Mouse (Mus musculus) limb, embryonic 13.5 days (tissue): Measurements from ENCODE around the gene Lingo2. TPM values are rescaled to one million over a fixed set of nuclear protein-coding genes. Genes with fewer than 3 reads are reported as not detected.

Source experiments
- ATAC-seq: fragments of 200-750 bp; cut with Nextera tagmentation; 2 replicates; pipeline ENCODE4 v1.8.0; 2017; ENCODE audit warnings: low read depth, moderate number of reproducible peaks, moderate TSS enrichment; ENCODE audit not compliant: low FRiP score
- H3K27ac ChIP-seq: fragments of 300-500 bp; sonication (generic); 2 replicates; pipeline ENCODE4 v1.5.1; 2015; ENCODE audit warnings: inconsistent platforms, mild to moderate bottlenecking, moderate library complexity
- H3K27me3 ChIP-seq: fragments of 300-500 bp; sonication (generic); 2 replicates; pipeline ENCODE4 v1.6.1; 2015; ENCODE audit warnings: mild to moderate bottlenecking, inconsistent platforms
- H3K36me3 ChIP-seq: fragments of 300-500 bp; sonication (generic); 2 replicates; pipeline ENCODE4 v1.6.1; 2015; ENCODE audit warnings: inconsistent platforms, mild to moderate bottlenecking, moderate library complexity
- H3K4me1 ChIP-seq: fragments of 300-500 bp; sonication (generic); 2 replicates; pipeline ENCODE4 v1.6.1; 2015; ENCODE audit warnings: inconsistent platforms
- H3K4me2 ChIP-seq: fragments of 300-500 bp; sonication (generic); replicated peaks from 2 replicates; pipeline ENCODE4 v1.6.1; 2015; ENCODE audit warnings: inconsistent platforms, mild to moderate bottlenecking, moderate library complexity
- H3K4me3 ChIP-seq: fragments of 300-500 bp; sonication (generic); 2 replicates; pipeline ENCODE4 v1.5.1; 2015; ENCODE audit warnings: moderate library complexity, mild to moderate bottlenecking, inconsistent platforms
- H3K9ac ChIP-seq: fragments of 300-500 bp; sonication (generic); 2 replicates; pipeline ENCODE4 v1.6.1; 2015; ENCODE audit warnings: mild to moderate bottlenecking, inconsistent platforms
- H3K9me3 ChIP-seq: fragments of 300-500 bp; sonication (generic); 2 replicates; pipeline ENCODE4 v1.6.1; 2016; ENCODE audit warnings: inconsistent platforms
- WGBS: fragments of 180-500 bp; shearing (Covaris S2); methylation state at CpG from one replicate; pipeline ENCODE4 v1.1.7; 2015; 5-methylcytosine and 5-hydroxymethylcytosine counted together
- polyA plus RNA-seq: library from polyadenylated mRNA; unstranded; fragments of >200 nt; fragmentation: Nextera tagmentation; extraction: Ambion mirVana; gene quantifications from 2 replicates; pipeline ENCODE4 v1.2.1, GENCODE M21; 2015

Gene Lingo2
- polyA plus RNA-seq, 1 experiment from 2014 or later: 3.7 TPM

DNA sequence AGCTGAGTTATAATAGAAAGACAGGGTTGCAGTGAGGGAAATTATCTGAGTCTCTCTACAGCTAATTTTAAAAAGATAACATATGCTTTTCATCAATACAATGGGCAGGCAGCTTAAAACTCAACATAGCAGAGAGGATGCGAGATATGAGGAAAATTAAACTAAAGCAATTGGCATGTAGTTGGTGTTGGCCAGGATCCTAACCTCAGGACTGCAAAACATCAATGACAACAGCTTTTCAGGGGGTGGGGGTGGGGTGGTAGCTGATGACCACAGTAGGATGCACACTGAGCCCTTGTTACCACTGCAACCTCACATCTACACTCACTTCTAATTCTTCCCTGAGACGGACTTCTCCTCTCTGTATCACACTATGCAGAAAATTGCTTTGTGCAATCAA is 417.7 kb downstream of the Lingo2 start:
- Histone ChIP-seq H3K27me3 (no peaks in the 10 kb centered on the region), H3K27ac (no peak overlapping the region), H3K4me1 (no peaks in the 10 kb centered on the region), H3K4me3 (no peak overlapping the region), H3K9ac (no peak overlapping the region), H3K4me2 (no peak overlapping the region), H3K9me3 (no peaks in the 10 kb centered on the region), H3K36me3 (no peaks in the 10 kb centered on the region)
- 79% methylated on average over 2 of the region's 2 CpGs for WGBS
- no peak for ATAC-seq

DNA sequence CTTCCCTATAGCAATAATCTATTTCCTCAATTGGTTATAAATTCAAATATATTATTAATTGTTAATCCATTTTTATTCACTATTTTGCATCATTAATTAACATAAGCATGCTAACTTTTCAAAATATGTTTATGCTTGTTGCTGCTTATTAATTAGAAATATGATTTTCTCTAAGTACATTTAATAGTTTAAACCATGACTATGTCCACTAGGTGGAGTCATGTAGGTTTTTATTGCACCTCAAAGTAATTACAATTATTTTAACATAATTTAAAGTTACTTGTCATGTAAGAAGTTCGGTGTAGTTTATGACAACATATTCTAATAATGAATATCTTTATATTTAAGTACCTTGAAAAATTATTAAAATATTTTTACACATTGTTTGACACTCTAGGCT is 461.3 kb downstream of the Lingo2 start:
- no peaks in the 10 kb centered on the region for H3K36me3 ChIP-seq
- H3K9ac ChIP-seq: no peak overlapping the region
- H3K27ac ChIP-seq: no peak overlapping the region
- H3K4me3 ChIP-seq: no peak overlapping the region
- 79% methylated on average over 1 of the region's 1 CpGs for WGBS
- H3K27me3 ChIP-seq: no peaks in the 10 kb centered on the region
- H3K4me2 ChIP-seq: no peak overlapping the region
- ATAC-seq: no peak
- no peaks in the 10 kb centered on the region for H3K9me3 ChIP-seq
- no peaks in the 10 kb centered on the region for H3K4me1 ChIP-seq

DNA sequence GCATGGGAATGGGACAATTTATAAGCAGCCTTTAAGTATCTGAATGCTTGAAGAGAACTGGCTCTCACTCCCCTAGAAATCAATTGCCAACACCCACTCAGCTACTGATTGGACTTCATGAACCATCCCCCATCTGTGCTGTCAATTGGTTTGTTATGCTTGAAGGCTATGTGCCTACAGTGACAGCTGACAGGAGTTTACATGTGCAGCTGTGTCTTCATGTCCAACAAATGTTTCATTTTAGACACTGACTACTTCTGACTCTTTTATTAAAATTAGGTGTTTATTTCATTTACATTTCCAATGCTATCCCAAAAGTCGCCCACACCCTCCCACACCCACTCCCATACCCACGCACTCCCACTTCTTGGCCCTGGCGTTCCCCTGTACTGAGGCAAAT is 516.3 kb downstream of the Lingo2 start:
- no peak overlapping the region for H3K27ac ChIP-seq
- no peak overlapping the region for H3K4me2 ChIP-seq
- WGBS: 96% methylated on average over 3 of the region's 3 CpGs
- H3K4me1 ChIP-seq: no peaks in the 10 kb centered on the region
- H3K4me3 ChIP-seq: no peak overlapping the region
- no peaks in the 10 kb centered on the region for H3K36me3 ChIP-seq
- no peak overlapping the region for H3K9ac ChIP-seq
- H3K27me3 ChIP-seq: no peaks in the 10 kb centered on the region
- no peak for ATAC-seq
- H3K9me3 ChIP-seq: no peaks in the 10 kb centered on the region

DNA sequence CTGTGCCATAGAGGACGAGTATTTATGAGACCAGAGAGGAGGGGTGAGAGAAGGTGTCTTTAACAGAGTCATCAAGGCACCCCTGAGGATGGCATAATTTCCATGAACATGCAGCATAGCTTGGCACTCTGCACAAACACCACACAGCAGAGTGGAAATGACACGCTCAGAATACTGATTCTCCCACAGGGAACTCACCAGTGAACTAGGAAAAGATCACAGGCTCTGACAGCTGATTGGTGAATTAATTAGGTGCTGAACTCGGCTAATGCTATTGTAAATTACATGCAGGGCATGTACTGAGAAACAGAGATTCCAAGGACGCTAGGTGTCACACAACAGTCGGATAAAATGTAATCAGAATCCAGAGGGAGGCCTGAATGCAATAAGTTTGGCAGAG is 525.4 kb downstream of the Lingo2 start:
- Histone ChIP-seq H3K4me1 (no peaks in the 10 kb centered on the region), H3K4me2 (no peak overlapping the region), H3K27me3 (no peaks in the 10 kb centered on the region), H3K9me3 (no peaks in the 10 kb centered on the region), H3K27ac (no peak overlapping the region), H3K4me3 (no peak overlapping the region), H3K36me3 (no peaks in the 10 kb centered on the region), H3K9ac (no peak overlapping the region)
- WGBS: 55% methylated on average over 5 of the region's 5 CpGs
- no peak; the same call in 1 of the 2 replicates for ATAC-seq

DNA sequence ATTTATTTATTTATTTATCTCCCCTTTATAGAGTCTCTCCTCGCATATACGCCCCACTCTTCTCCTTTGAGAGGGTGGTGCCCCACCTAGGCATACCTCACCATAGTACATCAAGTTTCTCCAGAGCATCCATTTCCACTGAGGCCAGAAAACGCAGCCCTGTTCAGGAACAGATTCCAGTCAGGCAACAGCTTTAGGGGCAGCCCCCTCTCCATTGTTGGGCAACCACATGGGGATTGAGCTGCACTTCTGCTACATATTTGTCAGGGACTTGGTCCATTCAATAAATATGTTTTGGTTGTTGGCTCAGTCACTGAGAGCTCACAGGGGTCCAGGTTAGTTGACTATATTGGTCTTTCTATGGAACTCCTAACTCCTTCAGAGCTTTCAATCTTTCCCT is 544.2 kb downstream of the Lingo2 start:
- no peak for ATAC-seq
- no peaks in the 10 kb centered on the region for H3K36me3 ChIP-seq
- no peaks in the 10 kb centered on the region for H3K4me1 ChIP-seq
- WGBS: 97% methylated on average over 3 of the region's 3 CpGs
- no peak overlapping the region for H3K4me3 ChIP-seq
- H3K27me3 ChIP-seq: no peaks in the 10 kb centered on the region
- H3K27ac ChIP-seq: no peak overlapping the region
- H3K9me3 ChIP-seq: no peaks in the 10 kb centered on the region
- no peak overlapping the region for H3K9ac ChIP-seq
- H3K4me2 ChIP-seq: no peak overlapping the region

DNA sequence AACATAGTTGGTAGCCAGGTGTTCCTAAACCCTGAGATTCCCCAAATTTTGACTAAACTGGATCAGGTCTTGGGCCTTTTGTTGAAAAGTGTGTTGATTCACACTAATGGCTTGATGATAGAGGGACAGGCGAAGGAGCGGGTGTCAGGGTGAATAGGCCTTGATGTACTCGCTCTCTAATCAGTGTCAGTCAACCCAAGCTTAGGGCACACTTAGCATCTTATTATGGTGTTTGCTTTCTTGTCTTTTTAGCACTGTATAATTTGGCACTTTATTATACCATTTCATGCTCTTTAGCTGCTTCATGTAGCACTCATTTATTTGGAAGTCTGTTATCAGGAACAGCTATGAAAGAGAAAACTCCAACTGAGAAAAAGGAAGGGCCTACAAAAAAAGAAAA is 582.6 kb downstream of the Lingo2 start:
- Histone ChIP-seq H3K9me3 (no peaks in the 10 kb centered on the region), H3K27ac (no peak overlapping the region), H3K9ac (no peak overlapping the region), H3K4me3 (no peak overlapping the region), H3K4me1 (no peaks in the 10 kb centered on the region), H3K27me3 (no peaks in the 10 kb centered on the region), H3K4me2 (no peak overlapping the region), H3K36me3 (no peaks in the 10 kb centered on the region)
- WGBS: 86% methylated on average over 3 of the region's 3 CpGs
- no peak for ATAC-seq

DNA sequence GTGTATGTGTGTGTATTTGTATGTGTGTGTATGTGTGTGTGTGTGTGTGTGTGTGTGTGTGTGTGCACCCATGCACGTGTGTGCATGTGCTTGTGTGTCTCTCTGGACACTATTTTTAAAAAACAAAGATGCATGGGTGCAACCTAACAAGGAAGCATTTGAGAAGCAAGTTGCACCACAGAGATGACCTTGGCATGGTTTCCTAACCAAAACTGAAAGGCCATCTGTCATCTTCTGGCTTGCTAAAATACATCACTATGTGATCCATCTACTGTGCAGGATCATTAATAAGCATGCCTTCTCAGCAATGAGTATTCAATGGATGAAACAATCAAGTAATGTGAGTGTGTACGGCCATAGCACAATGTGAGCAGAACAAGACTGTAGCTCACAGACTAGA is 597.1 kb downstream of the Lingo2 start:
- no peaks in the 10 kb centered on the region for H3K36me3 ChIP-seq
- no peak overlapping the region for H3K27ac ChIP-seq
- H3K9me3 ChIP-seq: no peaks in the 10 kb centered on the region
- no peaks in the 10 kb centered on the region for H3K4me1 ChIP-seq
- no peaks in the 10 kb centered on the region for H3K27me3 ChIP-seq
- H3K4me3 ChIP-seq: no peak overlapping the region
- no peak for ATAC-seq
- H3K9ac ChIP-seq: no peak overlapping the region
- 85% methylated on average over 2 of the region's 2 CpGs for WGBS
- no peak overlapping the region for H3K4me2 ChIP-seq

DNA sequence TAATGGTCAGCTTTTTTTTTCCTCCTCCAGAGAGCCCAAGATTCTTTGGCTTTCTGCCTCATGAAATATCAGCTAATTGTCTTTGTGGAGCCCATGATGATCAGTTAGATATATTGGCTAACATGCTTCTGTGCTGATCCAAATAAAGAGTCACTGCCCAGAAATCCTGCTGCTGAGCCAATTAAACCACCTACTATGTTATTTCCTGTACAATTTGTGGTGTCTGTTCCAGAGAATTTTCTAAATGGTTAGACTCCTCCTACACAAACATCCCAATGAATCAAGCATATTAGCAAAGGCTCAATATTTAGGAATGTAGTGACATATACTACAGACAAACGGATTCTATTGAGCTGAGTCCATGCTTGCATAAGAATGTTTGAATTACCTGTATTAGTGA is 619.8 kb downstream of the Lingo2 start:
- Histone ChIP-seq H3K27ac (no peak overlapping the region), H3K4me1 (no peaks in the 10 kb centered on the region), H3K4me3 (no peak overlapping the region), H3K4me2 (no peak overlapping the region), H3K9ac (no peak overlapping the region), H3K27me3 (no peaks in the 10 kb centered on the region), H3K36me3 (no peaks in the 10 kb centered on the region), H3K9me3 (no peaks in the 10 kb centered on the region)
- 88% methylated on average over 1 of the region's 1 CpGs for WGBS
- no peak for ATAC-seq

DNA sequence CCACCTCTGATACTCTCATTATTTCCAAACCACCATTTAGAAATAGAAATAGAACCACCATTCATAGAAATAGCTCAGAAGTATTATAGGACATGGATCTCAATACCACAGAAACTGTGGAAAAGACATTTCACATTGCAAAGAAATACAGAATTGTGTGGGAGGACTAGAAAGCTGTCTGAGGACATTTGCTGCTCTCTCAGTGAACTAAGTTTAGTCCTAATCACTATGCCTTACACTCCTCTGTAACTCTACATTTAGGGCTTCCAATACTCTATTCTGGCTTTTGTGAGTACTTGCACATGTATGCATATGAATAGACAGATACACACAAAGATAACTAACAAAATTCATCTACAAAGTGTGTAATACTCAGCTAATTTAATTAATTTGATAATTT is 625.9 kb downstream of the Lingo2 start:
- no peak overlapping the region for H3K27ac ChIP-seq
- no peaks in the 10 kb centered on the region for H3K27me3 ChIP-seq
- H3K36me3 ChIP-seq: no peaks in the 10 kb centered on the region
- ATAC-seq: no peak
- no peak overlapping the region for H3K4me2 ChIP-seq
- H3K4me3 ChIP-seq: no peak overlapping the region
- no peaks in the 10 kb centered on the region for H3K9me3 ChIP-seq
- H3K9ac ChIP-seq: no peak overlapping the region
- H3K4me1 ChIP-seq: no peaks in the 10 kb centered on the region

DNA sequence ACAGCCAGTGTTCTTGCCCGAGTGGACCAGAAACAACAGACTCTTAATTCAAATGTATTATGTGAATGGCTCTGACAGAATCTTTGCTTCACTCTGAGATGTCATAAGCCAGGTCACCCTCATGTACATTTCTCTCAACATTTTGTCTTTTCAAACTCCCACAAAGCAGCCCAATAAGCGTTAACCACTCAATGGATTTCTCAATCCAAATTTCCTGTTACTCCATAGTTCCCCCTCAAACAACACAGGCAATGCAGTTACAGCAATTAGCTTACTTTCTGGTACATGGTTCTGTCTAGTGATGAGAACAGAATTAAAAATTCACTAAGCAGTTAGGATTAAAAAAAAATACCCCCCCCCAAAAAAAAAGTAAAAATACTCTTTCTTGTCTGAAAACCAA is 638.5 kb downstream of the Lingo2 start:
- H3K27ac ChIP-seq: no peak overlapping the region
- no peak overlapping the region for H3K4me3 ChIP-seq
- ATAC-seq: no peak
- H3K4me1 ChIP-seq: no peaks in the 10 kb centered on the region
- no peaks in the 10 kb centered on the region for H3K36me3 ChIP-seq
- H3K9me3 ChIP-seq: no peaks in the 10 kb centered on the region
- H3K4me2 ChIP-seq: no peak overlapping the region
- 75% methylated on average over 2 of the region's 2 CpGs for WGBS
- H3K9ac ChIP-seq: no peak overlapping the region
- no peaks in the 10 kb centered on the region for H3K27me3 ChIP-seq

DNA sequence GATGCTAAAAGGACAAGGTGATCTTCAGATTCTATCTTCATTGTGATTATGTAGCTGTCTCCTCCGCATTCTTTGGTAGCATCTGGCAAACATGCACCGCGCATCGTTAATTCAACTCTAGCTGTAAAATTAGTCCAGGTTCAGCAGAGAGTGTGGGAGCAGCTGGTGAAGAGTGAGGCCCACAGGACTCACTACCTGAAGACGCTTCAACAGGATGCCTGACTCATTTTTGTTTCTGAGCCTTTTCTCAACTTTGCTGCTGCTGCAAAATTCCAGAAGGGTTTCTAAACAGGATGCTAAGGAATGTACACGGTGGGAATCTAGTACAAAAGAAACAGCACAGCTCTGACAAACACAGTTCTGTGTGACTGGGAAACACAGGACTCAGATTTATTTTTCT is 640.1 kb downstream of the Lingo2 start:
- no peaks in the 10 kb centered on the region for H3K36me3 ChIP-seq
- ATAC-seq: no peak
- H3K4me3 ChIP-seq: no peak overlapping the region
- 72% methylated on average over 6 of the region's 6 CpGs for WGBS
- no peaks in the 10 kb centered on the region for H3K4me1 ChIP-seq
- H3K27ac ChIP-seq: no peak overlapping the region
- no peaks in the 10 kb centered on the region for H3K27me3 ChIP-seq
- H3K9ac ChIP-seq: no peak overlapping the region
- no peak overlapping the region for H3K4me2 ChIP-seq
- H3K9me3 ChIP-seq: no peaks in the 10 kb centered on the region

DNA sequence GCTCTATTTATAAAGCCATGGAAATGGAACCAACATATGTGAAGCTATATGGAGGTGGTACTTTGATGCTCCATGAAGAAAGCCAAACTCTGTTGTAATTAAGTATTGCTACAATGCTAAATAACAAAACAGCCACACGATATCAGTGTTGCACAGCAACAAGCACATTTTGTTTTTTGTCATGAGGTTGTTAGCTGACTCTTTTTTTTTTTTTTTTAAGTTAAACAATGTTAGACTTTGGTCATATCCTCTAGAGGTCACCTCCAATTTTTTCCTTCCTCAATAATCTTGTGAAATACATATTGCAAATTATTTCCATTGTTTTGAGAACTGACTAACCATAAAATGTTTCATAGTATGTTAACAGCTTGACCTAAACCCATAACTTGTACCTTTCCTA is 646.3 kb downstream of the Lingo2 start:
- 84% methylated on average over 1 of the region's 1 CpGs for whole genome bisulfite sequencing
- no peak overlapping the region for H3K9ac ChIP-seq
- no peak overlapping the region for H3K4me3 ChIP-seq
- ATAC-seq: no peak
- H3K36me3 ChIP-seq: no peaks in the 10 kb centered on the region
- no peak overlapping the region for H3K4me2 ChIP-seq
- no peaks in the 10 kb centered on the region for H3K9me3 ChIP-seq
- no peaks in the 10 kb centered on the region for H3K4me1 ChIP-seq
- H3K27me3 ChIP-seq: no peaks in the 10 kb centered on the region
- H3K27ac ChIP-seq: no peak overlapping the region

DNA sequence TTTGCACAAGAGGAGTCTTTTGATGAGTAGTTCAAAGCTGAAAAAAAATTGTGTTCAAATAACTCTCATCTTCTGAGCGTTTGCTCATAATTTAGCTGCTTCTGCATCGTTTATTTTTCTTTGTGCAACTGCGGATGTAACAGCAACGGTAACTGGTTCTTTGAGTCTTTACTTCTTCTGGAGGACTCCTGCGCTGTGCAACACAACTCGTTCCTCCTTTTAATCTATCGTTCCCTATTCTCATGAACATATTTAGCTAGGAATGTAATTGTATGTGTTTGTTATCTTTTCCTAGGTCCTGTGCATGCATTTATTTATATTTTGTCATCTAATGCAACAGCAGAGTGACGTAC is 661.9 kb downstream of the Lingo2 start:
- ATAC-seq: no peak

More for the DNA sequence above, 661.9 kb downstream of the Lingo2 start:
- H3K4me3 ChIP-seq: no peak overlapping the region
- H3K4me2 ChIP-seq: 0 out of 2 replicates have a peak overlapping the region, but pooled peaks have one; percentile 51
- H3K27ac ChIP-seq: no peak overlapping the region
- 81% methylated on average over 8 of the region's 8 CpGs for WGBS
- H3K9me3 ChIP-seq: no peaks in the 10 kb centered on the region
- no peaks in the 10 kb centered on the region for H3K36me3 ChIP-seq
- no peak overlapping the region for H3K9ac ChIP-seq
- no peaks in the 10 kb centered on the region for H3K27me3 ChIP-seq
- no peaks in the 10 kb centered on the region for H3K4me1 ChIP-seq
